Mouse (Mus musculus) frontal cortex, postnatal 10 days (tissue): Measurements from ENCODE around the gene Igll1.

Source experiments
- DNase-seq, 2 experiments: peaks; one replicate each; pipeline ENCODE4 v3.0.0; 2022; ENCODE audit warnings: low spot score in 2 of 2, mixed read lengths in 1 of 2

The Igll1 gene

GRCm38 (mm10) chr16:16854836-16855235 is 8.9 kb downstream of the Igll1 start:
- DNase-seq: no peak

- DNase-seq: no peak
Observed at GRCm38 (mm10) chr16:16852411-16852810, 11.4 kb downstream of the Igll1 start.

- DNase-seq: no peak
Observed at GRCm38 (mm10) chr16:16849196-16849595, 14.6 kb downstream of the Igll1 start.

- DNase-seq: no peak
Observed at GRCm38 (mm10) chr16:16829671-16830070, 34.1 kb downstream of the Igll1 start.

- DNase-seq: peak; percentile 50 to 63
Observed at GRCm38 (mm10) chr16:16828757-16829615, 34.8 kb downstream of the Igll1 start, which contains the start of gene Spag6l. Gene Spag6l, minus strand, starts transcription at chr16:16829456.

GRCm38 (mm10) chr16:16826223-16826622 is 37.6 kb downstream of the Igll1 start:
- no peak for DNase-seq

GRCm38 (mm10) chr16:16825476-16825875 is 38.3 kb downstream of the Igll1 start:
- DNase-seq: no peak
